18 mouse cellular contexts compared by ENCODE assay signal in the genomic region with DNA sequence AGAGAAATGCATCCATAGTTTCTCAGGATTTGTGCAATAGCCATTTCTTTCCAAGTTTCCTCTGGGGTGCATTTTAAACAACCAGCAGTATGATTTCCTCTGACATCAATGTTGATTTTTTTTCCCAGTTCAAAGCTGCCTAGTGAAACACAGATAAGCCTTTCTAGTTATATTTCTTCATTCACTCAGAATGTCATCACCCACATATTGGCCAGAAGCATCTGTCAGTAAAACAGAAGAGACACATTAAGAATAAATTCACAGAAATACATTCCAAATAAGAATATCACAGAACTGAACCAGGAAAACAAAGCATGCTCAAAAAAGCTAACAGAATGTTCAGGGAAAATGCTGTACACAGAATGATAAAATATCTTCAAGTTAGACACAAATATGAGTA.
DNase-seq lines count a peak whose midpoint lies in the region; ATAC-seq and TF ChIP-seq lines count a peak whose summit lies in the region.
"Had no signal": no experiment of that assay in that cellular context is flagged by ENCODE, and none has a peak within 500 bp of the region (broad histone marks: within the 10 kb centered on the region; RNA-seq: fewer than 3 reads in every experiment).

No protein-coding gene starts in this region.

- no peak overlapping the region for H3K4me3 ChIP-seq in forebrain, postnatal 0 days (ENCODE audit: low read depth, low read length)
- no peak overlapping the region for H3K4me3 ChIP-seq in forebrain, embryonic 12.5 days (replicated peaks)
- H3K4me3 ChIP-seq in limb, embryonic 14.5 days (replicated peaks; ENCODE audit: low read length), result no peak overlapping the region
- H3K4me3 ChIP-seq in limb, embryonic 10.5 days, result no peak overlapping the region
- H3K4me3 ChIP-seq: embryonic facial prominence, embryonic 12.5 days; forebrain, embryonic 13.5 days; gastrocnemius, adult 2 months; heart, embryonic 12.5 days; hindbrain, embryonic 10.5 days had no signal

- peak; percentile 29; the same call in 1 of the 2 replicates for ATAC-seq in forebrain, postnatal 0 days
- ATAC-seq in forebrain, embryonic 12.5 days (ENCODE audit: low FRiP score), result no peak
- no peak for ATAC-seq in limb, embryonic 14.5 days (ENCODE audit: low FRiP score, low read depth)
- ATAC-seq: forebrain, embryonic 13.5 days had no signal

- no peak overlapping the region for H3K27ac ChIP-seq in forebrain, postnatal 0 days (ENCODE audit: low read depth, low read length)
- H3K27ac ChIP-seq in forebrain, embryonic 12.5 days, result no peak overlapping the region
- no peak overlapping the region for H3K27ac ChIP-seq in limb, embryonic 14.5 days (replicated peaks; ENCODE audit: low read depth, low read length)
- H3K27ac ChIP-seq in limb, embryonic 10.5 days, result no peak overlapping the region
- H3K27ac ChIP-seq: embryonic facial prominence, embryonic 12.5 days; forebrain, embryonic 13.5 days; gastrocnemius, adult 2 months; hindbrain, embryonic 10.5 days; hindbrain, embryonic 14.5 days had no signal

- no peaks in the 10 kb centered on the region for H3K4me1 ChIP-seq in forebrain, postnatal 0 days (ENCODE audit: insufficient read depth)
- no peaks in the 10 kb centered on the region for H3K4me1 ChIP-seq in forebrain, embryonic 12.5 days
- no peaks in the 10 kb centered on the region for H3K4me1 ChIP-seq in limb, embryonic 14.5 days (ENCODE audit: control insufficient read depth, insufficient read depth, low read length)
- H3K4me1 ChIP-seq in limb, embryonic 10.5 days, result no peaks in the 10 kb centered on the region
- H3K4me1 ChIP-seq: embryonic facial prominence, embryonic 12.5 days; forebrain, embryonic 13.5 days; heart, embryonic 12.5 days; hindbrain, embryonic 10.5 days had no signal

- H3K4me2 ChIP-seq in forebrain, postnatal 0 days (ENCODE audit: low read depth), result no peak overlapping the region
- no peak overlapping the region for H3K4me2 ChIP-seq in forebrain, embryonic 12.5 days
- no peak overlapping the region for H3K4me2 ChIP-seq in limb, embryonic 14.5 days (replicated peaks; ENCODE audit: low read depth, low read length, severe bottlenecking)
- H3K4me2 ChIP-seq: embryonic facial prominence, embryonic 12.5 days; forebrain, embryonic 13.5 days; heart, embryonic 12.5 days; hindbrain, embryonic 14.5 days had no signal

- no peaks in the 10 kb centered on the region for H3K9me3 ChIP-seq in forebrain, postnatal 0 days (ENCODE audit: low read length)
- no peaks in the 10 kb centered on the region for H3K9me3 ChIP-seq in forebrain, embryonic 12.5 days
- H3K9me3 ChIP-seq in limb, embryonic 14.5 days (ENCODE audit: control insufficient read depth, low read length), result no peaks in the 10 kb centered on the region
- no peaks in the 10 kb centered on the region for H3K9me3 ChIP-seq in limb, embryonic 10.5 days (replicated peaks)
- H3K9me3 ChIP-seq: embryonic facial prominence, embryonic 12.5 days; forebrain, embryonic 13.5 days; heart, embryonic 12.5 days; hindbrain, embryonic 10.5 days had no signal

- no peaks in the 10 kb centered on the region for H3K27me3 ChIP-seq in forebrain, postnatal 0 days (ENCODE audit: insufficient read depth, low read length)
- no peaks in the 10 kb centered on the region for H3K27me3 ChIP-seq in forebrain, embryonic 12.5 days
- no peaks in the 10 kb centered on the region for H3K27me3 ChIP-seq in limb, embryonic 14.5 days (ENCODE audit: control insufficient read depth, insufficient read depth, low read length)
- H3K27me3 ChIP-seq in limb, embryonic 10.5 days (ENCODE audit: low read depth, poor library complexity, severe bottlenecking), result no peaks in the 10 kb centered on the region
- H3K27me3 ChIP-seq: embryonic facial prominence, embryonic 12.5 days; forebrain, embryonic 13.5 days; heart, embryonic 12.5 days had no signal

- H3K9ac ChIP-seq in forebrain, postnatal 0 days, result no peak overlapping the region
- H3K9ac ChIP-seq in forebrain, embryonic 12.5 days, result no peak overlapping the region
- H3K9ac ChIP-seq in limb, embryonic 14.5 days (ENCODE audit: low read depth, low read length, severe bottlenecking), result no peak overlapping the region
- H3K9ac ChIP-seq: embryonic facial prominence, embryonic 12.5 days; forebrain, embryonic 13.5 days; heart, embryonic 12.5 days; hindbrain, embryonic 14.5 days had no signal

- TF ChIP-seq POLR2A in limb, embryonic 14.5 days (IDR thresholded peaks at IDR 0.05; ENCODE audit: borderline replicate concordance, extremely low read depth, insufficient read depth, insufficient read length), result no peak

- H3K36me3 ChIP-seq in forebrain, postnatal 0 days (ENCODE audit: insufficient read depth), result no peaks in the 10 kb centered on the region
- H3K36me3 ChIP-seq in forebrain, embryonic 12.5 days (replicated peaks), result no peaks in the 10 kb centered on the region
- H3K36me3 ChIP-seq in limb, embryonic 14.5 days (ENCODE audit: control insufficient read depth, insufficient read depth, low read length), result no peaks in the 10 kb centered on the region
- no peaks in the 10 kb centered on the region for H3K36me3 ChIP-seq in limb, embryonic 10.5 days
- H3K36me3 ChIP-seq: embryonic facial prominence, embryonic 12.5 days; heart, embryonic 12.5 days; hindbrain, embryonic 10.5 days had no signal

- no peak for TF ChIP-seq CTCF in forebrain, postnatal 0 days (IDR thresholded peaks at IDR 0.05; ENCODE audit: low read depth)

- peak; percentile 1 for DNase-seq in forebrain, postnatal 0 days
- DNase-seq in limb, embryonic 14.5 days (ENCODE audit: low spot score), result peak; percentile 2
- DNase-seq in limb, embryonic 10.5 days (ENCODE audit: low spot score), result no peak
- peak; percentile 7 for DNase-seq in right cerebral cortex, adult 18-20 months
- DNase-seq in right cerebral cortex, postnatal 14 days, result no peak
- DNase-seq in cerebellum, postnatal 25 days, result no peak
- DNase-seq: adrenal gland, postnatal 10 days; cerebellum, adult 18-20 months; cerebellum, adult 9-11 months; embryo, embryonic 11 days; gastrocnemius, adult 2 months; gastrocnemius, postnatal 25 days had no signal

Comparison
In these comparisons a context has a peak if more than half of its experiments do, and no peak if none do; other contexts are left out.
1. DNase-seq: peak in forebrain, postnatal 0 days (single experiment), limb, embryonic 14.5 days (single experiment) and right cerebral cortex, adult 18-20 months (single experiment); none in limb, embryonic 10.5 days (single experiment), right cerebral cortex, postnatal 14 days (single experiment) and cerebellum, postnatal 25 days (0 of 2).